Mouse (Mus musculus) kidney, adult 2 months (tissue): ENCODE data around the gene Gckr.

Source experiments
- CTCF ChIP-seq: fragments of 200-500 bp; conservative IDR thresholded peaks from 2 replicates; pipeline ENCODE4 v1.5.1; 2011; ENCODE audit warnings: low read depth, mild to moderate bottlenecking, control low read depth, low read length, moderate library complexity, mixed read lengths; ENCODE audit not compliant: insufficient read depth, insufficient read length
- POLR2A ChIP-seq: fragments of 200-500 bp; IDR thresholded peaks from one replicate; pipeline ENCODE4 v1.6.1; 2011; ENCODE audit warnings: low read depth, low read length, control low read depth

- no peak for TF ChIP-seq CTCF
- no peak for TF ChIP-seq POLR2A
Measured at GRCm38 (mm10) chr5:31267686-31268085, 29.6 kb upstream of the Gckr start.
